Mouse (Mus musculus) ES-E14 (cell line): ENCODE data around the gene Slc9a3. TPM values are rescaled to one million over a fixed set of nuclear protein-coding genes. Genes with fewer than 3 reads are reported as not detected.

Experiments used
- DNase-seq: peaks from one replicate; pipeline ENCODE4 v3.0.0-alpha.2; 2013; ENCODE audit warnings: low read depth, low spot score
- H3K27ac ChIP-seq: 2 replicates; pipeline ENCODE4 v1.5.1; 2012; ENCODE audit warnings: low read depth, mild to moderate bottlenecking, low read length, moderate library complexity, mixed read lengths; ENCODE audit not compliant: poor library complexity, insufficient read depth, severe bottlenecking
- H3K36me3 ChIP-seq: 2 replicates; pipeline ENCODE4 v1.6.1; 2012; ENCODE audit warnings: mild to moderate bottlenecking, low read length, moderate library complexity, mixed read lengths; ENCODE audit not compliant: control insufficient read depth, poor library complexity, insufficient read depth, severe bottlenecking
- H3K4me1 ChIP-seq, 2 experiments: fragments of 150-350 bp in 1 of 2; sonication (generic) in 1 of 2; 2 replicates each; pipeline ENCODE4 v1.6.1; 2012; ENCODE audit warnings: low read length in 2 of 2, mild to moderate bottlenecking in 1 of 2, mixed read lengths in 1 of 2; ENCODE audit not compliant: control insufficient read depth in 2 of 2, insufficient read depth in 2 of 2, poor library complexity in 1 of 2
- H3K4me3 ChIP-seq, 2 experiments: fragments of 150-350 bp in 1 of 2; sonication (generic) in 1 of 2; 2 replicates each; pipeline ENCODE4 v1.5.1; 2012; ENCODE audit warnings: low read length in 2 of 2, low read depth in 1 of 2, mild to moderate bottlenecking in 1 of 2, mixed read lengths in 1 of 2; ENCODE audit not compliant: insufficient read depth in 1 of 2, poor library complexity in 1 of 2, severe bottlenecking in 1 of 2
- H3K9ac ChIP-seq: 2 replicates; pipeline ENCODE4 v1.6.1; 2012; ENCODE audit warnings: low read depth, mild to moderate bottlenecking, low read length, mixed read lengths; ENCODE audit not compliant: poor library complexity, insufficient read depth, severe bottlenecking
- H3K9me3 ChIP-seq: fragments of 150-350 bp; sonication (generic); 2 replicates; pipeline ENCODE4 v1.6.1; 2012; ENCODE audit warnings: low read depth, mild to moderate bottlenecking, low read length; ENCODE audit not compliant: control insufficient read depth, insufficient read depth
- CHD2 ChIP-seq: IDR thresholded peaks from 2 replicates; pipeline ENCODE4 v1.6.1; 2014; ENCODE audit warnings: mild to moderate bottlenecking, low read depth, low read length, inconsistent platforms
- HCFC1 ChIP-seq: IDR thresholded peaks from 2 replicates; pipeline ENCODE4 v1.6.1; 2012; ENCODE audit warnings: low read length, inconsistent platforms, borderline replicate concordance; ENCODE audit not compliant: insufficient read depth
- MAFK ChIP-seq: IDR thresholded peaks from 2 replicates; pipeline ENCODE4 v1.6.1; 2014; ENCODE audit warnings: mild to moderate bottlenecking, low read depth, low read length, inconsistent platforms; ENCODE audit not compliant: insufficient read depth
- ZC3H11A ChIP-seq: IDR thresholded peaks from 2 replicates; pipeline ENCODE4 v1.6.1; 2012; ENCODE audit warnings: low read depth, mild to moderate bottlenecking, inconsistent platforms, low read length, borderline replicate concordance
- ZNF384 ChIP-seq: IDR thresholded peaks from 2 replicates; pipeline ENCODE4 v1.6.1; 2012; ENCODE audit warnings: low read depth, low read length, inconsistent platforms
- in situ Hi-C, 2 experiments: fragments of 600-800 bp; cut with MboI; formaldehyde crosslinking; loops; one replicate each; pipeline ENCODE4 v1.15.1; 2025; ENCODE audit warnings: low sequenced_read_pairs in 2 of 2, inconsistent platforms in 1 of 2; ENCODE audit not compliant: unreplicated experiment in 2 of 2
- total RNA-seq: library from RNA; depleted of rRNA; stranded (reverse); fragments of 300-350 nt; gene quantifications from 2 replicates; pipeline ENCODE4 v1.2.3, GENCODE M21; 2012

Gene Slc9a3
- total RNA-seq, 1 experiment, result not detected

- H3K9ac ChIP-seq, result no peak overlapping the region
- TF ChIP-seq CHD2, result no peak
- no peak for TF ChIP-seq ZC3H11A
- no peak for TF ChIP-seq MAFK
- TF ChIP-seq HCFC1, result no peak
- no peak for TF ChIP-seq ZNF384
- H3K27ac ChIP-seq, result no peak overlapping the region
- H3K9me3 ChIP-seq, result no peaks in the 10 kb centered on the region
- no peaks in the 10 kb centered on the region for H3K4me1 ChIP-seq
- no peak overlapping the region for H3K4me3 ChIP-seq
- DNase-seq, result no peak
- H3K36me3 ChIP-seq, result no peaks in the 10 kb centered on the region
- in situ Hi-C loops, result no loop called here
These were observed 16.8 kb upstream of the Slc9a3 start for GRCm38 (mm10) chr13:74104417-74104816.

GRCm38 (mm10) chr13:74107410-74107809, 13.8 kb upstream of the Slc9a3 start:
- in situ Hi-C loops, result no loop called here
- no peak for DNase-seq
- Histone ChIP-seq H3K9me3 (no peaks in the 10 kb centered on the region), H3K4me3 (no peak overlapping the region), H3K4me1 (no peaks in the 10 kb centered on the region), H3K27ac (no peak overlapping the region), H3K9ac (no peak overlapping the region), H3K36me3 (no peaks in the 10 kb centered on the region)
- TF ChIP-seq MAFK, result no peak
- no peak for TF ChIP-seq ZC3H11A
- no peak for TF ChIP-seq CHD2
- TF ChIP-seq ZNF384, result no peak
- TF ChIP-seq HCFC1, result no peak

DNA sequence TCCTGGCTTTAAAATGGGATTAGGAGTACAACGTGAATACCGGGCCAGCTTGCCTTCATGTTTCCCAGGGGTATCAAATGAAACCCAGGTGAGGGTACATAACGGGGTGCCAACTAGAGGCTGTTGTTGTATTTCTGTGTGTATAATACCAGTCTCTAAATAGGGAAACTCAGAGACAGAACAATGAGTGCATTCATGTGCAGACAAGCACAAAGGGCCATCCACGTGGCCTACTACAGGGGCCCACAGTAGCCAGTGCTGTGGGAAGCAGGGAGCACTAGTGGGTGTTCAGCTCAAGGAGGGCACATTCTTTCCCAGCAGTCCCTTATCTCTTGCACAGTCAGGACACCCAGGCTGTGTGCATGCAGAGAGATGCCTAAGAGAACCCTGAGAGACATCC, 8.7 kb upstream of the Slc9a3 start:
- Histone ChIP-seq H3K4me1 (no peaks in the 10 kb centered on the region), H3K27ac (no peak overlapping the region), H3K4me3 (no peak overlapping the region), H3K9ac (no peak overlapping the region), H3K9me3 (no peaks in the 10 kb centered on the region), H3K36me3 (no peaks in the 10 kb centered on the region)
- DNase-seq, result no peak
- in situ Hi-C loops, result no loop called here
- TF ChIP-seq ZNF384 (no peak), CHD2 (no peak)

- Histone ChIP-seq H3K9ac (no peak overlapping the region), H3K36me3 (no peaks in the 10 kb centered on the region)
- TF ChIP-seq HCFC1 (no peak), CHD2 (no peak), ZNF384 (no peak), MAFK (no peak), ZC3H11A (no peak)
These were observed 7.5 kb upstream of the Slc9a3 start for GRCm38 (mm10) chr13:74113626-74114191.

GRCm38 (mm10) chr13:74121795-74122330, 606 bp downstream of the Slc9a3 start:
- TF ChIP-seq CHD2, result no peak
- TF ChIP-seq MAFK, result no peak
- no peak for TF ChIP-seq ZNF384
- no peak for TF ChIP-seq HCFC1
- TF ChIP-seq ZC3H11A, result no peak
- Histone ChIP-seq H3K4me1 (no peaks in the 10 kb centered on the region), H3K27ac (no peak overlapping the region), H3K36me3 (no peaks in the 10 kb centered on the region), H3K4me3 (peak overlapping the region in 1 of 2 experiments; percentile 49; a peak in 1 of 4 replicates), H3K9ac (no peak overlapping the region), H3K9me3 (no peaks in the 10 kb centered on the region)
- no peak for DNase-seq
- in situ Hi-C loops, result no loop called here

More at GRCm38 (mm10) chr13:74113626-74114191, 7.5 kb upstream of the Slc9a3 start:
- Histone ChIP-seq H3K27ac (no peak overlapping the region), H3K4me1 (no peaks in the 10 kb centered on the region), H3K4me3 (no peak overlapping the region), H3K9me3 (no peaks in the 10 kb centered on the region)
- DNase-seq, result no peak
- in situ Hi-C loops, result no loop called here
